Mouse (Mus musculus) small intestine, adult 10 weeks (tissue): ENCODE data around the gene Tmem79. TPM values are rescaled to one million over a fixed set of nuclear protein-coding genes. Genes with fewer than 3 reads are reported as not detected.

Source experiments
- polyA plus RNA-seq: library from polyadenylated mRNA; stranded (reverse); fragments of 350-450 nt; fragmentation: Illumina TruSeq; extraction: RNeasy Lipid Tissue Mini Kit (QIAGEN cat#74804); gene quantifications from one replicate; pipeline ENCODE4 v1.2.3, GENCODE M21; 2014; ENCODE audit warnings: low replicate concordance

Gene Tmem79
- polyA plus RNA-seq, result 1.3 TPM

DNA sequence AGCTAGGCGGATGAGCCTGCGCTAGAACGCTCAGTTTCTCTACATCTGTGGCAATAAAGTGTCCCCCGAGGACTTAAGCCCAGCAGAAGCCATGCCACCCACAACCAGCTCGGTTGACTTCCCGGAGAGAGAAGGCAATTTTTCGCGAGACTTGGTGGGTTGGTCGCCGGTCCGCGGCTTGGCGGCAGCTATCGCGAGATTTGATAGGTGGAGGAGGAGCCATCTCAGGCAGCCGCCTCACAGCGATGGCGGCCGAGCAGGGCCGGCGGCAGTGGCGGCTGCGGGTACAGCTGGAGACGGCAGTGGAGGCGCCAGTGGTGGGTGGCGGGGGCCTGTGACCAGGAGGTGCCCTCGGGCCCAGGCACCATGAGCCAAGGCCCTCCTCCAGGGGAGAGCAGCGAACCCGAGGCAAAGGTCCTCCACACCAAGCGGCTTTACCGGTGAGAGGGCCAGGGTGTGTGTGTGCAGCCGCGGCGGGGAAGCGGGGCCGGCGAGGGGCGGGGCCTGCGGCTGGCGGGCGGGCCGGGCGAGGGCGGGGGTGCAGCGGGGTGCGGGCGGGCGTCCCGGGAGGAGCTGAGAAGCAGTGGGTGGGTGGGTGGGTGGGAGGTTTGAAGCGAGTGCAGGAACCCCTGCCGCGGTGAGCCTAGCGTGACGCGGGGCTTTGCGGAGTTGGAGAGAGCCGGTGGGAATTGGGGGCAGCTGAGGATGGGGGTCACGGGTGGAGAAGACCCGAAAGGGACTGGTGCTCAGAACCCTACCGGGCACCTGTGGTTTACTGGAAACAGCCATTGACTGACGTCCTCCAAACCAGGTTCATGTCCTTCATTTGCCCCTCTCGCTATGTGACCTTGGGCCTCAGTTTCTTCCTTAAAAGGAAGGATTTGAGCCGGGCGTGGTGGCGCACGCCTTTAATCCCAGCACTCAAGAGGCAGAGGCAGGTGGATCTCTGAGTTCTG, at the start of gene Tmem79, which contains the start of gene Smg5:
Tmem79 (minus strand) TSS at position 91 of the 956 bp plus-strand sequence.
Smg5 (plus strand) TSS at position 203 of the 956 bp plus-strand sequence.

DNA sequence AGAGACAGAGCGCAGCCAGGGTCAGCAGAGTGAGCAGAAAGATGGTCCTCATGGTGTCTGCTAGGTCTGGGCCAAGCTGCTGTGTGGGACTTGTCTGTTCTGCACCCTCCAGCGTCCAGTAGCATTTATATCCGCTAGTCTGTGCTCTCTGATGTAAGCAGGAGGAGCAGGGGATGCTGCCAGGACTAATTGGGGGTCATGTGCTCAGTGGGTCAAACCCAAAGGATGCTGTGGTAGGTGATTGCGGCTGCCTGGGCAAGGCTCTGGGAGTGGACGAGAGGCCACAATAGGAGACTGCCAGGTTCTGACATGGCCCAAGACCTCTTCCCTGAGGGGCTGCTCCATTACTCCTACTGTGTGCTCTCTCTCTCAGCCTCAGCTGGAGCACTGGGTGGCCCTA, 48.4 kb upstream of the Tmem79 start, which contains the start of gene Bglap:
Bglap (minus strand) TSS at position 101 of the 400 bp plus-strand sequence.

DNA sequence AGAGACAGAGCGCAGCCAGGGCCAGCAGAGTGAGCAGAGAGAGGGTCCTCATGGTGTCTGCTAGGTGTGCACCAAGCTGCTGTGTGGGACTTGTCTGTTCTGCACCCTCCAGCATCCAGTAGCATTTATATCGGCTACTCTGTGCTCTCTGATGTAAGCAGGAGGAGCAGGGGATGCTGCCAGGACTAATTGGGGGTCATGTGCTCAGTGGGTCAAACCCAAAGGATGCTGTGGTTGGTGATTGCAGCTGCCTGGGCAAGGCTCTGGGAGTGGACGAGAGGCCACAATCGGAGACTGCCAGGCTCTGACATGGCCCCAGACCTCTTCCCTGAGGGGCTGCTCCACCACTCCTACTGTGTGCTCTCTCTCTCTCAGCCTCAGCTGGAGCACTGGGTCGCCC, 42.7 kb upstream of the Tmem79 start, which contains the start of gene Bglap2:
Bglap2 (minus strand) TSS at position 101 of the 400 bp plus-strand sequence.

DNA sequence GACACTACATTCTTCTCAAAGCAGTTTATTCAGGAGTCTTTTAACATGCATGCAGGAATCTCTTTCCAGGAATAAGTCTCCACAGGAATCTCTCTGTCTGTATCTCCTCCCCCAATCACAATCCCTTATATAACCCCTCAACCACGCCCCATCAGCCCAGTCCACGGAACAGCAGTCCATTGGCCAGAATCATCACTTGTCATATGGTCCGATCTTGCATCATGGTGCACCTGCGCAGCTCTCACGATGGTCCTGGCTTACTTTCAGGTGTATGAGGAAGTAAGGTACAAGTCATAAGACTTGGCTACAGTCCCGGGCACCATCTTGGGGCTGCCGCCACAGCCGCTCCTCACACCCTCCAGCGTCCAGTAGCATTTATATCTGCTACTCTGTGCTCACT, 36.7 kb upstream of the Tmem79 start, which contains the start of gene Bglap3:
Bglap3 (minus strand) TSS at position 101 of the 400 bp plus-strand sequence.

DNA sequence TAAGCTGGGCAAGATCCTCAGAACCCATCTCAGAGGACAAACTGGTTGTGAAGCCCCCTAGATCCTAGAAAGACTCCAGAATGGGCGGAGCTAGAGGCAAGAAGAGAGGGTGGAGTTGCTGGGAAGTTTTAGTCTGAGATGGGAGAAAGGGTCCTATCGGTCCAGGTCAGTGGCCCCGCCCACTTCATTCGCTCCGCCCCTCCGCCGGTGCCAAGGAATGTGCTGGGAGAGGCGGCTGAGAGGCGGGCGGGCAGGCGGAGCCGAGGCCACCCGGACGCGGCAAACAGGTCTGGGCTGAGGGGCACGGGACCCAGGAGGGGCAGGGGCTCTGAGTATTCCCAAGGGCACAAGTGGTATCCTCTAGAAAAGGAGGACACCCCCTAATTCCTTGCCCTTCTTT, 28.4 kb upstream of the Tmem79 start, which contains the start of gene Paqr6:
Paqr6 (plus strand) TSS at position 248 of the 400 bp plus-strand sequence.

DNA sequence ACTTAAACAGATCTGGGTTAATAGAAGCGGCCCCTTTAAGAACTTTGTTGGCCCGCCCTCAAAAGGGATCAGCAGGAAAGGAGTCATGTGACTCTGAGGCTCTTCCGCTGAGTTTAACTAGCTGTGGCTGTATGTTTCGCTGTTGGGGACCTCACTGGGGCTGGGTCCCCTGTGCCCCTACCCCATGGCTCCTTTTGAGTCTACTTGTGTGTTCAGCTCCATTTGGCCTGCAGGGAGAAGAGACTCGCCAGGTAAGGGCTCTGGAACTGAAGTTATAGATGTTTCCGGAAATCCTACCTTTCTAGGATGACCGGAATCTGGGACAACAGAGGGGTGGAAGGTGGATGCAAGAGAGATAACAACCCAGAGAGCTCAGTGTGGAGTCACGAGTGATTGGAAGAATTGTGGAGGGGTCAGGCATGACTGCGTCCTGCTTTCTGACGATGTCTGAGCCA, 11.0 kb downstream of the Tmem79 start, which contains the start of gene Glmp:
Glmp (plus strand) TSS at position 73 of the 455 bp plus-strand sequence.

DNA sequence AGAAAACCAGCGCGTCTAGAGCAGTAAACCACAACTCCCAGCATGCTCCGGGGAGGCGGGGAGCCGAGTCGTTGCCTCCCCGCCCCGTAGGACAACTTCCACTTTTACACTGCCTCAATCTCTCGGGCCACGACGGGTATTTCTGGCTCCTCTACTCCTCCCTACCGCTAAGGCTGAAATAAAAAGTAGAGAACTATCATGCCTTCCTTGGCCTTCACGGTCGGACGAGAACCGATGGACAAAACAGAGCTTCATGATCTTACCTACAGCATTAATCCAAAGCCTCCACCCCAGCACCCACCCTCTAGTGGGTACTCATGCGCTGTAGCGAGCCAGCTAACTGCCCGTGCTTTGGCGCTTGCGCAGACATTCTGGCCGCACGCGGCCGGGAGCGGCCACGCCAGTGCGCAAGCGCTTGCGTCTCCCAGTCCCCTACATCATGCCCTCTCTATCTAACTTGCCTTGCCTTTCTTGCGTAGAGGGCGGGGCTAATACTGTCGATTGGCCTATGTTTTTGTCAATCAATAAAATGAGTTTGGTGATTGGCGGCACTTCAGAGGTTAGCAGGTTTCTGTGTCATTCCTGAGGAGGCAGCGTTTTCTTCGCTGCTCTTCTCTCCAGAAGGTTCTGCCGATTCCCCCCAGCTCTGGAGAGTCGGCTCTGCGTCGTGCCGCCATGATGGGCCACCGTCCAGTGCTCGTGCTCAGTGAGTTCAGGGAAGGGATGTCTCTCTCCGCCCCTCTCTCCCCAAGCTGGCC, 39.2 kb downstream of the Tmem79 start, which contains the start of the genes Tsacc and Cct3:
Tsacc (minus strand) TSS at position 439 of the 758 bp plus-strand sequence.
Cct3 (plus strand) TSS at position 556 of the 758 bp plus-strand sequence.

DNA sequence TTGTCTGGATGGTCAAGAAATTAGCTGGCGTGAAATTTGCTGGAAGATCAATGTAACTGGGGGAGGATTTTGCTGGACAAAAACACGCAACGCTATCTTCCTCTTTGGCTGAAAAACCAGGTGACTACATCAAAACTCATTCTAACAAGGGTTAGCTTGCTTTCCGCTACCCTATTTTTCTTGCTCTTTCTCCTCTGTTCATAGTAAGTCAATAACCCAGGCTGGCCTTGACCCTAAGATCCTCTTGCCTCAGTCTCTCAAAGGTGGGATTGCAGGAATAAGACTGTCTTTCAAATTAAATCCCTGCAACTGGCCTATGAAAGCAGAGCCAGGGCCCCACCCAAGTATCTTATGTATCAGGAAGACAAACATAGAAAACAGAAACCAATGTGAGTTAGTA, 48.8 kb downstream of the Tmem79 start, which contains the start of gene Gm38392:
Gm38392 (minus strand) TSS at position 101 of the 400 bp plus-strand sequence.

Other genes starting within 250 kb of the Tmem79 start
- gene Mef2d, start 193.8 kb downstream of the Tmem79 start, polyA plus RNA-seq, result 7.2 TPM
- not detected for gene Rhbg, start 81.4 kb downstream of the Tmem79 start, polyA plus RNA-seq
- not detected for gene Gm38392, start 48.9 kb downstream of the Tmem79 start, polyA plus RNA-seq
- gene Tsacc, start 39.1 kb downstream of the Tmem79 start, polyA plus RNA-seq, result 2.2 TPM
- gene Cct3, start 39.0 kb downstream of the Tmem79 start, polyA plus RNA-seq, result 58.0 TPM
- gene Glmp, start 11.1 kb downstream of the Tmem79 start, polyA plus RNA-seq, result 1.4 TPM
- 16.8 TPM for gene Smg5, start 112 bp upstream of the Tmem79 start, polyA plus RNA-seq
- not detected for gene Paqr6, start 28.4 kb upstream of the Tmem79 start, polyA plus RNA-seq
- not detected for gene Bglap3, start 36.6 kb upstream of the Tmem79 start, polyA plus RNA-seq
- gene Bglap2, start 42.6 kb upstream of the Tmem79 start, polyA plus RNA-seq, result not detected
- gene Bglap, start 48.3 kb upstream of the Tmem79 start, polyA plus RNA-seq, result not detected
- gene Pmf1, start 74.2 kb upstream of the Tmem79 start, polyA plus RNA-seq, result 3.2 TPM
- gene Slc25a44, start 89.0 kb upstream of the Tmem79 start, polyA plus RNA-seq, result 17.2 TPM
- gene Sema4a, start 125.0 kb upstream of the Tmem79 start, polyA plus RNA-seq, result 95.3 TPM
- 3.3 TPM for gene Lmna, start 173.8 kb upstream of the Tmem79 start, polyA plus RNA-seq
- 0.37 TPM for gene Mex3a, start 196.2 kb upstream of the Tmem79 start, polyA plus RNA-seq
- 4.3 TPM for gene Rab25, start 212.2 kb upstream of the Tmem79 start, polyA plus RNA-seq
- 2.2 TPM for gene Lamtor2, start 216.9 kb upstream of the Tmem79 start, polyA plus RNA-seq
- 12.7 TPM for gene Ubqln4, start 217.6 kb upstream of the Tmem79 start, polyA plus RNA-seq
- 19.5 TPM for gene Ssr2, start 239.7 kb upstream of the Tmem79 start, polyA plus RNA-seq